Mouse (Mus musculus): ENCODE measurements around the gene Tnrc6b.

GRCm38 (mm10) chr15:80812840-80813239 is 101.7 kb downstream of the Tnrc6b start:
- no peak for TF ChIP-seq EP300 (IDR thresholded peaks at IDR 0.05)
- TF ChIP-seq CTCF (IDR thresholded peaks at IDR 0.05) = peak; percentile 19; the same call in 1 of the 2 replicates

All from lung, postnatal 0 days (tissue).